Mouse (Mus musculus) lung, adult 2 months (tissue): ENCODE data around the gene Ficd.
"Not testable (repeated sequence)": the region's sequence is repeated elsewhere in the genome, so short reads cannot be mapped to it uniquely, and the experiment has no call there.

Source experiments
- CTCF ChIP-seq: fragments of 200-500 bp; IDR thresholded peaks from 2 replicates; pipeline ENCODE4 v1.5.1; 2011; ENCODE audit warnings: mild to moderate bottlenecking, low read length, control low read depth; ENCODE audit not compliant: insufficient read depth
- POLR2A ChIP-seq: fragments of 200-500 bp; IDR thresholded peaks from 2 replicates; pipeline ENCODE4 v1.6.1; 2011; ENCODE audit warnings: low read depth, mild to moderate bottlenecking, control low read depth, low read length, borderline replicate concordance; ENCODE audit errors: extremely low read depth

DNA sequence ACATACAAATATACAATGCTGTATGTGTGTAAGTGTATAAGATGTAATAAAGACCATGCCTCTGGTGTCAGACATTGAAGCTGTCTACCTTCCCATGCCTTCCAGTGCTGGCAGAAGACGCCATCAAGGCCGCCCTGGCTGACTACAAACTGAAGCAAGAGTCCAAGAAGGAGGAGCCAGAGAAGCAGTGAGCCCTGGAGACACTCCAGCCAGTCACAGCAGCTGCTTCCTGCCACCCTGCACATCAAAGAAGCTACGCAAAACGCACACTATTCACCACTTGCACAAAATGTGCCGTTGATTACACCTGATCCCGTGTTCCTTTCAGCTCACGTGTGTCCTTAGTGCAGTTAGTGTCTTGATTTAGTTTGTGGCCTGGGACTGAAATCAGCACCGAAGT lies 42.1 kb downstream of the Ficd start:
- TF ChIP-seq CTCF, POLR2A: not testable (repeated sequence)
